8 mouse cellular contexts compared by ENCODE assay signal in genomic region chr1:132312703-132313102, GRCm38 (mm10). TPM values are rescaled to one million over a fixed set of nuclear protein-coding genes. Genes with fewer than 3 reads are reported as not detected.
A peak's percentile ranks its signal among the peaks of the same experiment; 100 is the strongest.
DNase-seq lines count a peak whose midpoint lies in the region; TF ChIP-seq lines count a peak whose summit lies in the region.

No protein-coding gene starts in this region.

- H3K27me3 ChIP-seq in C2C12 (ENCODE audit: control insufficient read depth, insufficient read depth, insufficient read length), result no peaks in the 10 kb centered on the region
- no peaks in the 10 kb centered on the region for H3K27me3 ChIP-seq in splenic B cell, adult 2 months (ENCODE audit: control insufficient read depth, insufficient read depth, low read length, poor library complexity, severe bottlenecking)

- H3K27ac ChIP-seq in gastrocnemius, adult 2 months, result no peak overlapping the region

- peaks cover 13% of the 10 kb centered on the region for H3K79me3 ChIP-seq in C2C12 (ENCODE audit: low read depth)

- peak; percentile 77 for TF ChIP-seq CTCF in gastrocnemius, adult 2 months (IDR thresholded peaks at IDR 0.05)
- TF ChIP-seq CTCF in C2C12 (IDR thresholded peaks at IDR 0.05; ENCODE audit: control insufficient read depth, insufficient read depth, insufficient read length), result peak; percentile 27

- H3K4me3 ChIP-seq in gastrocnemius, adult 2 months, result no peak overlapping the region
- H3K4me3 ChIP-seq in C2C12 (ENCODE audit: insufficient read depth, poor library complexity, severe bottlenecking), result no peak overlapping the region

- H3ac ChIP-seq in C2C12 (ENCODE audit: control insufficient read depth, insufficient read length, low read depth), result no peak overlapping the region

- intact Hi-C loops in gastrocnemius, adult 2 months (cut with DNase I), result loop anchor here (1.0 kb wide), 1 partner anchor 43 kb away; no protein-coding TSS in a partner anchor
- intact Hi-C loops in gastrocnemius, postnatal 36 days (cut with DNase I), result loop anchor here (1.0 kb wide), 1 partner anchor 43 kb away; no protein-coding TSS in a partner anchor

- H3K79me2 ChIP-seq in C2C12 (ENCODE audit: control insufficient read depth, insufficient read depth), result peaks cover 22% of the 10 kb centered on the region

- H3K36me3 ChIP-seq in C2C12 (ENCODE audit: control insufficient read depth, insufficient read depth), result peaks cover 4% of the 10 kb centered on the region
- peaks cover under 1% of the 10 kb centered on the region; the same call in 1 of the 2 replicates for H3K36me3 ChIP-seq in splenic B cell, adult 2 months (ENCODE audit: control insufficient read depth, insufficient read depth, low read length, poor library complexity, severe bottlenecking)

- peak; percentile 54 for DNase-seq in gastrocnemius, adult 2 months
- no peak for DNase-seq in gastrocnemius, postnatal 36 days
- DNase-seq in c-Kit-positive CD71-negative TER-119-negative erythroid progenitor cells, embryonic 14.5 days (ENCODE audit: low read depth), result peak; percentile 55
- DNase-seq in heart, adult 18-20 months, result peak; percentile 74 to 88
- peak; percentile 85 to 89 for DNase-seq in kidney, postnatal 25 days
- DNase-seq in lung, postnatal 36 days, result peak; percentile 92
- DNase-seq in splenic B cell, adult 2 months (ENCODE audit: low read depth, low spot score), result peak; percentile 77

TF ChIP-seq in C2C12, 6 proteins besides CTCF, POLR2A, EP300 and RAD21:
- TF ChIP-seq CEBPB (IDR thresholded peaks at IDR 0.05; ENCODE audit: low read depth) (no peak), USF1 (IDR thresholded peaks at IDR 0.05; ENCODE audit: low read depth) (no peak), FOSL1 (IDR thresholded peaks at IDR 0.05; ENCODE audit: insufficient read depth, low read length, poor library complexity, severe bottlenecking) (no peak), MAX (IDR thresholded peaks at IDR 0.05) (no peak), MYOG (IDR thresholded peaks at IDR 0.05; ENCODE audit: control insufficient read depth, extremely low read depth, insufficient read length) (no peak), MYOD1 (IDR thresholded peaks at IDR 0.05; ENCODE audit: control insufficient read depth, insufficient read length, low read depth) (no peak)

RNA-seq across cellular contexts. Expression of gene Nuak2, which starts 3.2 kb away (rescaled TPM):
- under 1 TPM; 0.38 to 0.98 TPM for total RNA-seq in gastrocnemius, adult 2 months (2021)
- under 1 TPM; 0.59 to 0.99 TPM for total RNA-seq in gastrocnemius, postnatal 36 days (2021)
- 11.7 TPM for polyA plus RNA-seq in C2C12 (2012; fragmentation: generic; extraction: Trizol)
- total RNA-seq in heart, adult 18-20 months (2021), result 1 to 10 TPM; 4.2 to 4.4 TPM

RNA-seq across cellular contexts. Expression of gene Klhdc8a, which starts 14.3 kb away (rescaled TPM):
- total RNA-seq in gastrocnemius, adult 2 months (2021), result under 1 TPM; 0.13 to 0.31 TPM
- total RNA-seq in gastrocnemius, postnatal 36 days (2021), result under 1 TPM; 0.07 to 0.10 TPM
- polyA plus RNA-seq in C2C12 (2012; fragmentation: generic; extraction: Trizol), result 19.0 TPM
- 10 to 100 TPM; 16.7 to 25.6 TPM for total RNA-seq in heart, adult 18-20 months (2021)

Comparison
In these comparisons a context has a peak if more than half of its experiments do, and no peak if none do; other contexts are left out.
1. DNase-seq: peak in gastrocnemius, adult 2 months (single experiment), c-Kit-positive CD71-negative TER-119-negative erythroid progenitor cells, embryonic 14.5 days (single experiment), heart, adult 18-20 months (2 of 2), kidney, postnatal 25 days (2 of 2), lung, postnatal 36 days (single experiment) and splenic B cell, adult 2 months (single experiment); none in gastrocnemius, postnatal 36 days (0 of 2).
2. RNA of gene Klhdc8a, which starts 14.3 kb away (total RNA-seq): 16.7 to 25.6 TPM in heart, adult 18-20 months; 0.13 to 0.31 TPM in gastrocnemius, adult 2 months and 0.07 to 0.10 TPM in gastrocnemius, postnatal 36 days; every median in the first group is over 10 times any median in the second.